Mouse (Mus musculus) intestine, postnatal 0 days (tissue): Measurements from ENCODE around the gene Tfe3. TPM values are rescaled to one million over a fixed set of nuclear protein-coding genes. Genes with fewer than 3 reads are reported as not detected.
A peak's percentile ranks its signal among the peaks of the same experiment; 100 is the strongest.

Experiments
- ATAC-seq: fragments of 200-750 bp; cut with Nextera tagmentation; 2 replicates; pipeline ENCODE4 v1.8.0; 2017; ENCODE audit warnings: mild to moderate bottlenecking, moderate TSS enrichment, moderate library complexity
- H3K27ac ChIP-seq: fragments of 300-500 bp; sonication (generic); 2 replicates; pipeline ENCODE4 v1.5.1; 2014; ENCODE audit warnings: mild to moderate bottlenecking, low read depth, low read length, moderate library complexity
- H3K27me3 ChIP-seq: fragments of 300-500 bp; sonication (generic); replicated peaks from 2 replicates; pipeline ENCODE4 v1.6.1; 2014; ENCODE audit warnings: low read length, mixed read lengths; ENCODE audit not compliant: control insufficient read depth, insufficient read depth
- H3K36me3 ChIP-seq: fragments of 300-500 bp; sonication (generic); 2 replicates; pipeline ENCODE4 v1.6.1; 2014; ENCODE audit warnings: mild to moderate bottlenecking, moderate library complexity; ENCODE audit not compliant: control insufficient read depth, insufficient read depth
- H3K4me1 ChIP-seq: fragments of 300-500 bp; sonication (generic); replicated peaks from 2 replicates; pipeline ENCODE4 v1.6.1; 2014; ENCODE audit warnings: antibody characterized with exemption, low read length, mixed read lengths; ENCODE audit not compliant: control insufficient read depth, insufficient read depth
- H3K4me2 ChIP-seq: fragments of 300-500 bp; sonication (generic); replicated peaks from 2 replicates; pipeline ENCODE4 v1.6.1; 2014; ENCODE audit warnings: low read depth, mild to moderate bottlenecking, moderate library complexity
- H3K4me3 ChIP-seq: fragments of 300-500 bp; sonication (generic); 2 replicates; pipeline ENCODE4 v1.5.1; 2014; ENCODE audit warnings: low read depth, low read length
- H3K9ac ChIP-seq: fragments of 300-500 bp; sonication (generic); 2 replicates; pipeline ENCODE4 v1.6.1; 2014; ENCODE audit warnings: mild to moderate bottlenecking, low read depth, low read length
- H3K9me3 ChIP-seq: fragments of 300-500 bp; sonication (generic); 2 replicates; pipeline ENCODE4 v1.6.1; 2016; ENCODE audit warnings: mixed run types; ENCODE audit not compliant: control insufficient read depth
- CTCF ChIP-seq: sonication (generic); IDR thresholded peaks from 2 replicates; pipeline ENCODE4 v1.5.1; 2016; ENCODE audit warnings: low read depth, mild to moderate bottlenecking, control low read depth, antibody characterized with exemption, moderate library complexity
- WGBS: fragments of 180-500 bp; shearing (Covaris S2); extraction: QIAGEN DNeasy Blood & Tissue Kit; methylation state at CpG from one replicate; pipeline ENCODE4 v1.1.7; 2014; 5-methylcytosine and 5-hydroxymethylcytosine counted together
- polyA plus RNA-seq: library from polyadenylated mRNA; unstranded; fragments of >200 nt; fragmentation: Nextera tagmentation; extraction: Ambion mirVana; gene quantifications from 2 replicates; pipeline ENCODE4 v1.2.1, GENCODE M21; 2015

Tfe3 gene
- polyA plus RNA-seq, 1 experiment from 2014 or later = 15.3 TPM

DNA sequence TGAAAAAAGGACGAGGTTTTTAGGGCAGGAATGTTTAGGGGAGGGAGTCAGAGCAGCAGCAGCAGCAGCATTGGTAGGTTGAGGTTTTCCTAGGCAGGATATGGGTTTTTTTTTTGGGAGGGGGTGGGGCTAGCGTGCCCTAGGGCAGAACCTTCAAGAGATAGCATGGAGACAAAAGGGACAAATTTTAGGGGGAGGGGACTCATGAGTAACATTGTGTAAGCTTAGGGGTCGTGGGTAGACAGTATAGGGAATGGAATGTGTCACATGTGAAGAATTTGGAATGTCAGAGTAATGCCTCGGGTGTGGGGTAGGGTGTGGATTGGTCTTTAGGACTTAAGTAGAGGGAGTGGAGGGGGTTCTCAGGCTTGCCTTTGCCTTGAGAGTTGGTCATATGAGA lies 39.7 kb upstream of the Tfe3 start:
- Histone ChIP-seq H3K4me1 (no peaks in the 10 kb centered on the region), H3K4me3 (peak overlapping the region; percentile 49), H3K4me2 (peak overlapping the region; percentile 65), H3K27me3 (no peaks in the 10 kb centered on the region), H3K9ac (peak overlapping the region; percentile 58; the same call in 1 of the 2 replicates), H3K36me3 (no peaks in the 10 kb centered on the region; the same call in 1 of the 2 replicates), H3K9me3 (no peaks in the 10 kb centered on the region), H3K27ac (no peak overlapping the region)
- TF ChIP-seq CTCF = no peak
- ATAC-seq = no peak
- WGBS = 13% methylated on average over 4 of the region's 4 CpGs

DNA sequence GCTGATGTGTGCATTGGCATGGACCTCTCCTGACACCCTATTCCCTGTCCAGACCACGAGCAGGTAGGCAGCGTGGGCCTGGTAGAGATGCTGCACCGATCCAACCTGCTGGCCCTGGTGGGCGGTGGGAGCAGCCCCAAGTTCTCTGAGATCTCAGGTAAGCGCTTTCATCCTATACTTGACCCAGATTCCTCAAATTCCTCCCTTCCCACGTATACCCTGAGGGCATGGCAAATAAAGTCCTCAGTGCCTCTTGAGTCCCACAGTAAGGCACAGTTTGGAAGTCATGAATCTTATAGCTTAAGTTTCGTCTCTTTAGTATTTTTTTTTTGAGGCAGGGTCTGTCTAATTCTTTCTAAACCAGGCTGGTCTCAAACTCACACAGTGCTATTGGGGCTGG lies 38.2 kb upstream of the Tfe3 start:
- no peak for ATAC-seq
- Histone ChIP-seq H3K36me3 (no peaks in the 10 kb centered on the region; the same call in 1 of the 2 replicates), H3K9ac (no peak overlapping the region), H3K27ac (no peak overlapping the region), H3K4me2 (no peak overlapping the region), H3K4me3 (no peak overlapping the region), H3K9me3 (no peaks in the 10 kb centered on the region), H3K4me1 (no peaks in the 10 kb centered on the region), H3K27me3 (no peaks in the 10 kb centered on the region)
- no peak for TF ChIP-seq CTCF
- WGBS = 83% methylated on average over 7 of the region's 7 CpGs

DNA sequence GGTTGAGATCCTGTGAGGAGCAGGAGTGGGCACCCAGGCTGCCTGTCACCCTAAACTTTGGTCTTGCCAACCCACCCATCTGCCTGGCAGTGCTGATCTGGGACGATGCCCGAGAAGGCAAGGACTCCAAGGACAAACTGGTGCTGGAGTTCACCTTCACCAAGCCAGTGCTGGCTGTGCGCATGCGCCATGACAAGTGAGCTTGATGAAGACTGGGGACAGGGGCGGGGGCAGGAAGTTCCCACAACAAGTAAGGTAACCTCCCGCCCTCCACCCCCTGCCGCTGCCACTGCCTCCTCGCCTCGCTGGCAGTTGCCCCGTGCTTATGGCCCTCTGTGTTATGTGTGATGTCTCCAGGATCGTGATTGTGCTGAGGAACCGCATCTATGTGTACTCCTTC lies 36.5 kb upstream of the Tfe3 start:
- Histone ChIP-seq H3K27me3 (no peaks in the 10 kb centered on the region), H3K9me3 (no peaks in the 10 kb centered on the region), H3K4me2 (no peak overlapping the region), H3K4me3 (no peak overlapping the region), H3K9ac (no peak overlapping the region), H3K27ac (no peak overlapping the region), H3K4me1 (no peaks in the 10 kb centered on the region), H3K36me3 (no peaks in the 10 kb centered on the region; the same call in 1 of the 2 replicates)
- WGBS = 81% methylated on average over 12 of the region's 12 CpGs
- no peak for TF ChIP-seq CTCF
- no peak for ATAC-seq

DNA sequence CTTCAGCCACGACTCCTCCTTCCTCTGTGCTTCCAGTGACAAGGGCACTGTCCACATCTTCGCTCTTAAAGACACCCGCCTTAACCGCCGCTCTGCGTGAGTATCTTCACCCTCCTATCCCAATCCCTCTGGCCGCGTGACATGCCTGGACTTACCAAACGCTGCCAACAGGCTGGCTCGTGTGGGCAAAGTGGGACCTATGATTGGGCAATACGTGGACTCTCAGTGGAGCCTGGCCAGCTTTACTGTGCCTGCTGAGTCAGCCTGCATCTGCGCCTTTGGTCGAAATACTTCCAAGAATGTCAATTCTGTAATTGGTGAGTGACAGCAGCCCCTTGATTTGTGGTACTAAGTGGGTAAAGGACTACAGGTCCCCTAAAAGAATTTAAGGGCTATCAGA lies 35.2 kb upstream of the Tfe3 start:
- Histone ChIP-seq H3K4me3 (no peak overlapping the region), H3K36me3 (no peaks in the 10 kb centered on the region; the same call in 1 of the 2 replicates), H3K9ac (no peak overlapping the region), H3K27ac (no peak overlapping the region), H3K4me2 (no peak overlapping the region), H3K9me3 (no peaks in the 10 kb centered on the region), H3K27me3 (no peaks in the 10 kb centered on the region), H3K4me1 (no peaks in the 10 kb centered on the region)
- TF ChIP-seq CTCF = no peak
- WGBS = 89% methylated on average over 13 of the region's 13 CpGs
- ATAC-seq = no peak

DNA sequence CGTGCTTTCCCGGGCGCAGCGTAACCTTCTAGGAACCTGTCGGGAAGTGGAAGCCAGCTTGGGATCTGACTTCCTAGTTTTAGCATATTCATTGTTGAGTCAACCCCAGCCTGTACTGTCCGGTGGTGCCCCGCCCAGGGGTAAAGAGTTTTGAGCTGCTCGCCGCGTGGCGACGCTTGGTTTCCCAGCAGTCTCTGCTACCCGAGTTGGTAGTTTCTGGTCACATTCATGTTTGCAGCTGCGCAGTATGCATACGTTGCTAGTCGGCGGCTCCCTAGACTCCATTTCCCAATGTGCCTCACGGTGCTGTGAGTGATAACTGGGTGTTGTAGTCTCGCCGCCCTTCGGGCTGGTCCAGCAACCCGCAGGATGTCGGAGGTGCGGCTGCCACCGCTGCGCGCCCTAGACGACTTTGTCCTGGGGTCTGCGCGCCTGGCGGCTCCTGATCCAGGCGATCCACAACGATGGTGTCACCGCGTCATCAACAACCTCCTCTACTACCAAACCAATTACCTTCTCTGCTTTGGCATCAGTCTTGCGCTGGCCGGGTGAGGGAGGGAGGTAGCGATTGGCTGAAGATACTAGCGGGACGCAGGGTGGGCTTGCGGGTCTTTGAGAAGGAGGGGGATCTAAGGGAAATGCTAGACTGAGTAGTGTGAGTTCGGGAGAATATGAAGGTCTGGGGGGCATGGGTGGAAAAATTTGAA lies 34.0 kb upstream of the Tfe3 start, which contains the start of gene Praf2:
TSS of gene Praf2 (plus strand) at position 225 of the 707 bp plus-strand sequence.
- Histone ChIP-seq H3K4me3 (peak within 1 kb of the TSS; percentile 39), H3K27ac (peak within 1 kb of the TSS; percentile 68), H3K27me3 (no peaks in the 10 kb centered on the region), H3K4me1 (no peaks in the 10 kb centered on the region), H3K36me3 (no peaks in the 10 kb centered on the region; the same call in 1 of the 2 replicates), H3K9ac (no peak within 1 kb of the TSS), H3K9me3 (no peaks in the 10 kb centered on the region), H3K4me2 (peak within 1 kb of the TSS; percentile 68)
- peak; percentile 87 for ATAC-seq
- 19% methylated on average over 42 of the region's 42 CpGs for WGBS
- TF ChIP-seq CTCF = no peak

DNA sequence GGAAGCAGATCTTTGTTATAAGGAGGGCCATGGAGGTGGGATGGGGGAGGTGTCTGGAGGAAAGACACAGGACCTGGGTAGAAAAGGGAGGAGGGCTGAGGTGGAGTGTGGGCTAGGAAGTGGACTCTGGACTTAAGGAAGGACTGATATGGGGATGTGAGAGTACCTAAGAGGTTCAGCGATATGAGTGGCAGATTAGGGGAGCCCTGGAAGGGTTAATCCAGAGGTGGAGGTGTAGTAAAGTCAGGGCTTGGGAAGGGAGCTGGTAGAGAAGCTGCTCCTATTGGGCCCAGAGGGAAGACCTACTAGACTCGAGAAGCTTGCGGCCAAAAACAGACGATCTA lies 33.5 kb upstream of the Tfe3 start:
- peak; percentile 49; the same call in 1 of the 2 replicates for ATAC-seq
- Histone ChIP-seq H3K27ac (no peak overlapping the region), H3K4me3 (peak overlapping the region; percentile 39), H3K27me3 (no peaks in the 10 kb centered on the region), H3K9ac (no peak overlapping the region), H3K9me3 (no peaks in the 10 kb centered on the region), H3K36me3 (no peaks in the 10 kb centered on the region; the same call in 1 of the 2 replicates), H3K4me2 (peak overlapping the region; percentile 68), H3K4me1 (no peaks in the 10 kb centered on the region)
- TF ChIP-seq CTCF = no peak
- WGBS = 29% methylated on average over 4 of the region's 4 CpGs
